Mouse (Mus musculus) stomach, embryonic 16.5 days (tissue): ENCODE results near the gene Lmnb2. TPM values are rescaled to one million over a fixed set of nuclear protein-coding genes. Genes with fewer than 3 reads are reported as not detected.

ENCODE experiments used
- ATAC-seq: fragments of 200-750 bp; cut with Nextera tagmentation; 2 replicates; pipeline ENCODE4 v1.8.0; 2017; ENCODE audit warnings: moderate number of reproducible peaks, moderate TSS enrichment; ENCODE audit not compliant: insufficient read depth, low FRiP score
- H3K27ac ChIP-seq: fragments of 300-500 bp; sonication (generic); 2 replicates; pipeline ENCODE4 v1.5.1; 2014; ENCODE audit warnings: low read length
- H3K27me3 ChIP-seq: fragments of 300-500 bp; sonication (generic); 2 replicates; pipeline ENCODE4 v1.6.1; 2014; ENCODE audit warnings: low read length, control low read depth, mixed read lengths; ENCODE audit not compliant: control insufficient read depth, insufficient read depth
- H3K36me3 ChIP-seq: fragments of 300-500 bp; sonication (generic); 2 replicates; pipeline ENCODE4 v1.6.1; 2014; ENCODE audit warnings: low read length; ENCODE audit not compliant: control insufficient read depth, insufficient read depth
- H3K4me1 ChIP-seq: fragments of 300-500 bp; sonication (generic); 2 replicates; pipeline ENCODE4 v1.6.1; 2014; ENCODE audit warnings: low read length, control low read depth, mixed read lengths; ENCODE audit not compliant: control insufficient read depth, insufficient read depth
- H3K4me2 ChIP-seq: fragments of 300-500 bp; sonication (generic); 2 replicates; pipeline ENCODE4 v1.6.1; 2014; ENCODE audit warnings: low read depth, low read length, mixed read lengths
- H3K4me3 ChIP-seq: fragments of 300-500 bp; sonication (generic); replicated peaks from 2 replicates; pipeline ENCODE4 v1.5.1; 2014; ENCODE audit warnings: mild to moderate bottlenecking, low read length
- H3K9ac ChIP-seq: fragments of 300-500 bp; sonication (generic); 2 replicates; pipeline ENCODE4 v1.6.1; 2014; ENCODE audit warnings: low read length
- H3K9me3 ChIP-seq: fragments of 300-500 bp; sonication (generic); replicated peaks from 2 replicates; pipeline ENCODE4 v1.6.1; 2016; ENCODE audit warnings: low read length, control low read depth; ENCODE audit not compliant: control insufficient read depth
- WGBS: fragments of 180-500 bp; shearing (Covaris S2); extraction: QIAGEN DNeasy Blood & Tissue Kit; methylation state at CpG from one replicate; pipeline ENCODE4 v1.1.7; 2014; 5-methylcytosine and 5-hydroxymethylcytosine counted together
- polyA plus RNA-seq: library from polyadenylated mRNA; unstranded; fragments of >200 nt; fragmentation: Nextera tagmentation; extraction: Ambion mirVana; gene quantifications from 2 replicates; pipeline ENCODE4 v1.2.1, GENCODE M21; 2015

Gene Lmnb2
- polyA plus RNA-seq, 1 experiment from 2014 or later: 43.9 TPM

- Histone ChIP-seq H3K27me3 (no peaks in the 10 kb centered on the region), H3K9ac (peak overlapping the region; percentile 9; the same call in 1 of the 2 replicates), H3K36me3 (0 out of 2 replicates have a peak, but pooled peaks cover 7% of the 10 kb centered on the region), H3K4me1 (peaks cover 34% of the 10 kb centered on the region), H3K4me3 (no peak overlapping the region), H3K4me2 (no peak overlapping the region), H3K27ac (peak overlapping the region; percentile 1; the same call in 1 of the 2 replicates), H3K9me3 (no peaks in the 10 kb centered on the region)
- 62% methylated on average over 7 of the region's 7 CpGs for WGBS
- ATAC-seq: no peak
Observed at GRCm38 (mm10) chr10:80858350-80858935, 59.6 kb downstream of the Lmnb2 start.

- no peak overlapping the region for H3K4me2 ChIP-seq
- 0 out of 2 replicates have a peak overlapping the region, but pooled peaks have one; percentile 9 for H3K9ac ChIP-seq
- no peak for ATAC-seq
- 0 out of 2 replicates have a peak, but pooled peaks cover 5% of the 10 kb centered on the region for H3K36me3 ChIP-seq
- 57% methylated on average over 3 of the region's 3 CpGs for WGBS
- peaks cover 34% of the 10 kb centered on the region for H3K4me1 ChIP-seq
- no peak overlapping the region for H3K4me3 ChIP-seq
- H3K27ac ChIP-seq: peak overlapping the region; percentile 1
- no peaks in the 10 kb centered on the region for H3K9me3 ChIP-seq
- no peaks in the 10 kb centered on the region for H3K27me3 ChIP-seq
Observed at GRCm38 (mm10) chr10:80857848-80858247, 60.2 kb downstream of the Lmnb2 start.

- H3K4me2 ChIP-seq: no peak overlapping the region
- peak overlapping the region; percentile 1 for H3K27ac ChIP-seq
- H3K9me3 ChIP-seq: no peaks in the 10 kb centered on the region
- no peak overlapping the region for H3K4me3 ChIP-seq
- no peaks in the 10 kb centered on the region for H3K27me3 ChIP-seq
- 58% methylated on average over 8 of the region's 8 CpGs for WGBS
- ATAC-seq: no peak
- H3K36me3 ChIP-seq: 0 out of 2 replicates have a peak, but pooled peaks cover 2% of the 10 kb centered on the region
- peak overlapping the region; percentile 47; the same call in 1 of the 2 replicates for H3K9ac ChIP-seq
- H3K4me1 ChIP-seq: peaks cover 34% of the 10 kb centered on the region
Observed at GRCm38 (mm10) chr10:80857386-80857785, 60.7 kb downstream of the Lmnb2 start.

- Histone ChIP-seq H3K9me3 (no peaks in the 10 kb centered on the region), H3K27me3 (no peaks in the 10 kb centered on the region), H3K27ac (no peak overlapping the region), H3K4me3 (no peak overlapping the region), H3K4me1 (peaks cover 34% of the 10 kb centered on the region), H3K36me3 (no peaks in the 10 kb centered on the region), H3K9ac (peak overlapping the region; percentile 47; the same call in 1 of the 2 replicates), H3K4me2 (no peak overlapping the region)
- ATAC-seq: no peak
- WGBS: 73% methylated on average over 5 of the region's 5 CpGs
Observed at GRCm38 (mm10) chr10:80856908-80857307, 61.1 kb downstream of the Lmnb2 start.

GRCm38 (mm10) chr10:80856267-80856666 is 61.8 kb downstream of the Lmnb2 start:
- H3K4me1 ChIP-seq: peaks cover 34% of the 10 kb centered on the region
- H3K4me2 ChIP-seq: peak overlapping the region; percentile 98; the same call in 1 of the 2 replicates
- H3K9me3 ChIP-seq: no peaks in the 10 kb centered on the region
- H3K4me3 ChIP-seq: peak overlapping the region; percentile 90
- no peak for ATAC-seq
- WGBS: 60% methylated on average over 3 of the region's 3 CpGs
- no peak overlapping the region for H3K27ac ChIP-seq
- H3K27me3 ChIP-seq: no peaks in the 10 kb centered on the region
- peaks cover 3% of the 10 kb centered on the region; the same call in 1 of the 2 replicates for H3K36me3 ChIP-seq
- peak overlapping the region; percentile 93 for H3K9ac ChIP-seq

GRCm38 (mm10) chr10:80855749-80856073 is 62.3 kb downstream of the Lmnb2 start:
- Histone ChIP-seq H3K9ac (peak overlapping the region; percentile 93), H3K36me3 (peaks cover 5% of the 10 kb centered on the region; the same call in 1 of the 2 replicates), H3K9me3 (no peaks in the 10 kb centered on the region), H3K4me1 (peaks cover 34% of the 10 kb centered on the region), H3K4me2 (peak overlapping the region; percentile 98), H3K27ac (no peak overlapping the region), H3K4me3 (peak overlapping the region; percentile 90), H3K27me3 (no peaks in the 10 kb centered on the region)
- 17% methylated on average over 10 of the region's 11 CpGs for WGBS
- no peak; the same call in 1 of the 2 replicates for ATAC-seq

GRCm38 (mm10) chr10:80854913-80855748 is 62.9 kb downstream of the Lmnb2 start, which contains the start of the genes Lsm7 and Sppl2b:
Gene Lsm7, minus strand, starts transcription at chr10:80855209.
Gene Sppl2b, plus strand, starts transcription at chr10:80855275.
- peak within 1 kb of the TSS; percentile 98 for H3K4me2 ChIP-seq
- H3K4me1 ChIP-seq: peaks cover 34% of the 10 kb centered on the region
- H3K9me3 ChIP-seq: no peaks in the 10 kb centered on the region
- peak within 1 kb of the TSS; percentile 5; the same call in 1 of the 2 replicates for H3K27ac ChIP-seq
- no peaks in the 10 kb centered on the region for H3K27me3 ChIP-seq
- ATAC-seq: peak; percentile 86
- peaks cover 5% of the 10 kb centered on the region; the same call in 1 of the 2 replicates for H3K36me3 ChIP-seq
- H3K9ac ChIP-seq: peak within 1 kb of the TSS; percentile 93
- peak within 1 kb of the TSS; percentile 90 for H3K4me3 ChIP-seq
- under 1% methylated on average over 81 of the region's 81 CpGs for WGBS
